Mouse (Mus musculus): Measurements from ENCODE around the gene Arfgap3.

- TF ChIP-seq CTCF (IDR thresholded peaks at IDR 0.05; ENCODE audit: control insufficient read depth, insufficient read depth, low read length), result no peak
- no peak for TF ChIP-seq POLR2A (IDR thresholded peaks at IDR 0.05; ENCODE audit: borderline replicate concordance, control insufficient read depth, low read depth, low read length)
Measured at GRCm38 (mm10) chr15:83338908-83339307, 11.1 kb downstream of the Arfgap3 start.

All from bone marrow, adult 2 months (tissue).